Mouse (Mus musculus): ENCODE data around the gene Fhl3.
A peak's percentile ranks its signal among the peaks of the same experiment; 100 is the strongest.

Fhl3 gene

DNA sequence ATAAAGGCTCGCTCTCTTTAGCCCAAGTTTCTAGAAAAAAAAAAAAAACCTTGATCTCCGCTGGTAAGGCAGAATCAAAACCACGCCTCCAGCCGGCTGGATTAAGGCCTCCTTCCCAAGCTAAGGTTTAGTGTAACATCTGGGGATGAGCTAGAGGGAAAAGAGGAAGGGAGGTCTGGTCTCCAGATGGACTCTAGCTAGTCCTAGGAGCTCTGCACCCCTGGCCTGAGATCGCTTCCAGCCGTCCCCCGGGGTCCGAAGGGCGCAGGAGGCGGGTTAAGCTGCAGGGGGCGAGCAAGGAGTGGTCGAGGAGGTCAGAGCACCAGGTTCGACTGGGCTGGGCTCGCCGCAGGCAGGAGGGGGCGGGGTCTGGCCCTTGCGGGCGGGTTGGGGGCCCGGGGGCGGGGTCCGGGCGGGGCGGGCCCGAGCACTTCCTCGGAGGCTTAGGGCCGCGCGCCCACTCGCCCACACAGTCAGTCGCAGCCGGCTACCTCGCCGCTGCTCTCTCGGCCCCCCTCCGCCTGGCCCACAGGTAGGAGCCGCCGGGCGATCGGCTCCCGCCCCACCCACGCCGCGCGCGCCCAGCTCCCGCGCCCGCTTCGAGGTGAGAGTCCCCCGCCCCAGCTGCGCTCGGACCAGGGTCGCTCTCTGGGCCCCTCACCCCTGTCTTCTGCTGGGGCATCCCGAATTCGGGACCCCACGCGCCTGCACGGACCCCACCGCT is at the start of gene Fhl3:
Gene Fhl3 (plus strand): TSS at position 454 of the 724 bp plus-strand sequence.
- peak; percentile 91 for DNase-seq (ENCODE audit: extremely low spot score)

DNA sequence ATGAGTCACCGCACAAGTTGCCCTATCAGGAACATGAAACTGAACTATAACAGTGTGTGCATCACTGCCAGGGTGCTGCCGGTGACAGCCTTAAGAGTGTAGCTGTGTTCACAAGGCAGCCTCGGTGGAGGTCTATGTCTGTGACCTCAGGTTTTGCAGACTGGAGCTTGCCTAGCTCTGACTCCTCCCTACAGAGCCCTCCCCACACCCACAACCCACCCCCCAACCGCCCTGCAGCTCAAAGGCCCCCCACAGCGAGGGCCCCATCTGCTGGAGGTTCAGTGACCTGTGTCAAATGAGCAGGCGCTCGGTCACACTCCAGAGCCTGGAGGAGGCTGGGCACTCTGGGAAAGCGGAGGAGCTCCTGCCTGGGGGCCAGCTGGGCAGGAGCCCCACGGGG is 47.6 kb upstream of the Fhl3 start:
- peak; percentile 82 for DNase-seq (ENCODE audit: extremely low spot score)

DNA sequence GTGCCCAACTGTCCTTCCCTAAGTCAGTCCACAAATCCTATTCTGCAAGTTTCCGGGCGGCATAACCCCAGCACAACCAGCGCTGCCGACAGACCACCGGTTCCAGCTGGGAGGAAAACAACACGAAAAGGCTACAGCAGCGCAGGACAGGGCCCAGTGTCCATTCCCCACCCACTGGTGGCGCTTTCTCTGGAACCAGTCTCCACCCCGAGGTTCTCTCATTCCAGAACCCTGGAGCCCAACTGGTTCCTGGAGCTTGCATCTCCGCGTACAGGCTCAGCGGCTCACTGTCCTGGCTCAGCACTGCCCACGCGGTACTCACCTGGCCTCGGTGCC is 44.0 kb upstream of the Fhl3 start, which contains the start of gene Pou3f1:
Gene Pou3f1 (plus strand): TSS at position 290 of the 336 bp plus-strand sequence.
- no peak for DNase-seq (ENCODE audit: extremely low spot score)

DNA sequence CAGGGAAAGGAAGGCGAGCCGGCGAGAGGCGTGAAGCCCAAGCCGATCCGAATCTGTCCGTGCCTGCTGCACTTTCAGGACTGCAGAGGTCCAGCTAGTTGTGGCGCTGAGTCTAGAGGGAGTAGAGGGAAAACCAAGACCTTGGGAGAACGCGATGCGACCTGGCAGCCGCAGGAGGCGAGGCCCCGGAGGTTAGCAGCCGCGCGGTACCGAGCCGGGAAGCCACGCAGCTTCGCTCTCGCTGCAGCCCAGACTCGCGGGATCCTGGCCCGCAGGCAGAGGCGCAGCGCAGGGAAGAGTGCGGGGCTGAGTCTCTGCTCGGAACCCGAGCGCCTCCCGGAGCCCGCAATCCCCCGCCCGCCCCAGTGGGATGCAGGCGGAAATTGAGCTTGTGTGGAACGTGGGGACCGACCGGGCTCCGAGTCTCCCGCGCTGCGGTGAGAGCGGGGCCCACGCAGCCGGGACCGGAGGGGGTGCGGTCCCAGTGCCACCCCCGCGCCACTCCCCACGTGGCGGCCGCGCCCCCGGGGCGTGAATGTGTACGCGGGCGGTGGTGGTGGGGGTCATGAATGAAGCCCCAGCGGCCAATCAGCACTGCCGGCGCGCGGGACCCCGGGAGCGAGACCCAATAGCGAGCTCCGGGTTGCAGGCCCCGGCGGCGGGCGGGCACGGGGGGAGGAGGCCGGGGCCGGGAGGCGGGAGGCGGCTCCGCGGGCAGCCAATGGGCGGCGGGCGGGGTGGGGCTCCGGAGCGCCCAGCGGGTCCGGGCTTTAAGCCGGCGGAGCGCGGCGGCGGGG is 43.4 kb upstream of the Fhl3 start:
- DNase-seq (ENCODE audit: extremely low spot score) = peak; percentile 91

DNA sequence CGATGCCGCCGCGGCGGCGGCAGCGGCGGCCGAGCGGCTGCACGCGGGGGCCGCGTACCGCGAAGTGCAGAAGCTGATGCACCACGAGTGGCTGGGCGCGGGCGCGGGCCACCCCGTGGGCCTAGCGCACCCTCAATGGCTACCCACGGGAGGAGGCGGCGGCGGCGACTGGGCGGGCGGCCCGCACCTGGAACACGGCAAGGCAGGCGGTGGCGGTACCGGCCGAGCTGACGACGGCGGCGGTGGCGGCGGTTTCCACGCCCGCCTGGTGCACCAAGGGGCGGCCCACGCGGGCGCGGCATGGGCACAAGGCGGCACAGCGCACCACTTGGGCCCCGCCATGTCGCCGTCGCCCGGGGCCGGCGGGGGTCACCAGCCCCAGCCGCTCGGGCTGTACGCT is 42.7 kb upstream of the Fhl3 start:
- no peak for DNase-seq (ENCODE audit: extremely low spot score)

DNA sequence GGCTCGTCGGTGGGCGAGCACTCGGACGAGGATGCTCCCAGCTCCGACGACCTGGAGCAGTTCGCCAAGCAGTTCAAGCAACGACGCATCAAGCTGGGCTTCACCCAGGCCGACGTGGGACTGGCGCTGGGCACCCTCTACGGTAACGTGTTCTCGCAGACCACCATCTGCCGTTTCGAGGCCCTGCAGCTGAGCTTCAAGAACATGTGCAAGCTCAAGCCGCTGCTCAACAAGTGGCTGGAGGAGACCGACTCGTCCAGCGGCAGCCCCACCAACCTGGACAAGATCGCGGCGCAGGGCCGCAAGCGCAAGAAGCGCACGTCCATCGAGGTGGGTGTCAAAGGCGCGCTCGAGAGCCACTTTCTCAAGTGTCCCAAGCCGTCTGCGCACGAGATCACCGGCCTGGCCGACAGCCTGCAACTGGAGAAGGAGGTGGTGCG is 42.1 kb upstream of the Fhl3 start:
- peak; percentile 64 for DNase-seq (ENCODE audit: extremely low spot score)

DNA sequence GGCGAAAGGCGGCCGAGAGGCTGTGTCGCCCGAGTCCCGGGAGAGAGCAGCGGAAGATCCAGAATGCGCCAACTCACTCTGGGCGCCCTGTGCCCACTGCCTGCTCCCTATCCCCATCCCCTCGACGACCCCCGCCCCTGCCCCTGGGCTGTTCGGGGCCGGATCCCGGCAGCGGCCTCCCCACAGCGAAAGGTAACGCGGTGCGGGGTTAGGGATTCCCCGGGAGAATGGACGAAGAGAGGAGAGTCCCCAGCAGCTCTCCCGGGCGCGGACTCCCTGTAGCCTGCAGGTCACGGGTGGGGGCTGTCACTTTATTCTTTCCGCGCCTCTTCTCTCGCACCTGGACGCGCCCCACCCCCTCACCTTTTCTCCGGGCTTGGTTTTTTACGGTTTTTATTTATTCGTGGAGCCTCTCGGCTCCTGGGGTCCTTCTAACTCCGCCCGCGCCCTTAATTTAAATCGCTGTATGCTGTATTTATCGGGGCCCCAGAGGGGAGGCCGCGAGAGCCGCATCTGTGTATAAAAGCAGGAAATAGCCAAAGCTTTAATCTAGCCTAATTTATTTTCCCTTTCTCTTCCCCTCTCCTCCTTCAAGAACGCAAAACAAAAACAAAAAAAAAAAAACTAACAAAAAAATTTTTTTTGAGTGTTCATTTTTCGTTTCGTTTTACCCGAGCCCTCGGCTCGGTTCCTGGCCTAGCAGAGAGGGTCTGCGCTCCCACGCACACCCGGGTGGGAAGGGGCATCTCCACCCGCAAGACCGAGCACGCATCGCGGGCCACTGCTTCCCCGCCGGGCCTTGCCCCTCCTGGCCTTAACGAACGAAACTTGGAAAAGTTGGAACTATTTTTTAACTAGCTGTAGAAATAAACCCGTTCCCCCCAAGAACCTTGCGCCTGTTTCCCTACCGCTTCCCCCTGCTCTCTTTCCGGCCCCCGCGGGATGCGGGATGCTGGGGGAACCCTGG is 41.0 kb upstream of the Fhl3 start:
- DNase-seq (ENCODE audit: extremely low spot score) = no peak

DNA sequence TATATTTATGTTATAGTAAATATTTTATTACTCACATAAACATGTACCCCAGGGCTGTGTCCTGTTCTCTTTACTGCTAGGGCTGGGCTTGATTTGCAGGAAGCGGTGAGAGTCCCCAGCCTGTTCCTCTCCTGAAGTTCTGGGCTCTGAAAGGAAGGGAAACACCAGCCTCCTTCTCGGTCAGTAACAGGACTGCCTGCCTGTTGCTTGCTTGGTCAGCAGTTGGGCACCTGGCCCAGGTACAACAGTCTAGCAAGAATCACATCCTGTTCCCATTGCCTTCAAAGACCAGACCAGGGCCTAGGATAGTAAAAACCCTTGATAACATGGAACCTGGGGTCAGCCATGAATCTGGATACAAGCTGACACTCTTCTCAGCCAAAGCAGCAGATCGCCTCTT is 39.9 kb upstream of the Fhl3 start:
- DNase-seq (ENCODE audit: extremely low spot score) = no peak

DNA sequence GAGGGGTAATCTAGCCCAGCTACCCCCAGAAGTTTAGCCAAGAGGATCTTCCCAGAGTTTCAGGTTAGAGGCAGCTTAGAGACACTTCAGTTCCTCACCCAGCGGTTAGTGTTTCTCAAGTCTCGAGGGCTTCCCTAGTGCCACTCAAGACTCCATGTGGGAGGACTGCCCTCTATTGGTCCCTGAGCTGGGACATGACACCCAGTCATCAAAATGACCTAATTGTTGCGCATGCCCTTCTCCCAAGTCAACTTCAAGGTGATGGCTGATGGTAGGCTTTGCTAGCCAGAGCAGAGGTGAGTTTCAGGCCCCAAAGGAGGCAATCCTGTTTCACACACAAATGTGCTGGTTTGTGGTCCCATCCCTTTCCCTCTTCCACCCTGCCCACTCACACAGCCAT is 37.5 kb upstream of the Fhl3 start:
- no peak for DNase-seq (ENCODE audit: extremely low spot score)

DNA sequence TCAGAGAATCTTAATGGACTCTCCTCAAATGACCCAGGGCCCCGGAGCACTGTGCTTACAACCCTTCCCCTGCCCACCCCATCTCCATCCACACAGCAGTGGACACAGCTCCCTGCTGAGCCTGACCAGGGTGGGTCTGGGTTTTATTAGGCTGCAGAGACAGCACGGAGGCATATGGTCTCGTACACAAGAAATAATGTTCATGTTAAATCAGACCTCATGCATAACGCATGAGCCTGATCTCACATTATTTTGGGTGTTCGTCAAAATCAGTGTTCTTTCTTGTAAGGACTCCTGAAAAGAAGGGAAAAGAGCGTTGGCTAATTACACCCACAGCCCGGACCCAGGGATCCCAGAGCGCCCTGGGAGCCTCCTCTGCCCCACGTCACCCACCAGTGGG is 36.3 kb upstream of the Fhl3 start:
- DNase-seq (ENCODE audit: extremely low spot score) = no peak

DNA sequence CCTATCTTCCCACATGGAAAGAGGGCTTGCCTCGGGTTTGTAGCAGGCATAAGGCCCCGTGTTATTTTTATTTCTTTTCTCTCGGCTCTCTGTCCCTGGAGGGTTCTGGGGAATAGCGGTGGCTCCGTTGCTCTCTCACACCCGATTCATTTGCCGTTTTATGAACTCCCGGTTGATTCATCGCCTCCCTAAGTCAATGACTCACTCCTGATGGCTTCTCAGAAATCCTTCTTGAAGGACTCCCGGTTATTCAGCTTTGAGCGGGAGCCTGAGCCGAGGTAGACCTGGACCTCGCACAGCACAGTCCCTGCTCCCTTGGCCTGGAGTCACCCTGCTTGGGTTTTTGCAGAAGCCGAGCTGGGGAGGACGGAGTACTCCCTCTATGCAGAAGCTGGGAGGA is 35.9 kb upstream of the Fhl3 start:
- no peak for DNase-seq (ENCODE audit: extremely low spot score)

DNA sequence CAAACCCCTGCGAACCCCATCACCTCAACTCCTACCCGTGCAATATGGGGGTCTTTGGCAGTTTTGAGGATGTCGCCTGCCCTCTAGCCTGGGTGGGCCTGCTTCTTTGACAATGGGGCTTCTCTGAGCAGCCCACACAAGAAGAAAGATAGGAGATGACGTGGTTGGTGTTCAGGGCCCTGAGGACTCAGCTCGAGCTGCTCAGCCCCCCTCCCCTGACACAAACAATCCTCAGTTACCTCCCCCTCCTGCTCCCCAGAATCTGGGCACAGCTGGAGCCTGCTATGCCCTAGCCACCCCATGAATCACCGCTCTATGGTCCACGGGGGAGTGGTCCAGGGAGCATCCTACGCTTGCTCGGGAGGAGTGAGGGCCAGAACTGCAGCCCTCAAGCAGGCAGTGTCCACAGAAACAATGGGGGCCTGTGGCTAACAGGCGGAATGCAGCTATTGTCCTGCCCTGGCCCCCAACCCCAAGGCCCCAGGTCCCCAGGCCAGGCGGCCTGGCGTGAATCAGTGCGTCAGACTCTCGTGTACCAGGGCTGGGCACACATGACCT is 32.9 kb upstream of the Fhl3 start:
- no peak for DNase-seq (ENCODE audit: extremely low spot score)

DNA sequence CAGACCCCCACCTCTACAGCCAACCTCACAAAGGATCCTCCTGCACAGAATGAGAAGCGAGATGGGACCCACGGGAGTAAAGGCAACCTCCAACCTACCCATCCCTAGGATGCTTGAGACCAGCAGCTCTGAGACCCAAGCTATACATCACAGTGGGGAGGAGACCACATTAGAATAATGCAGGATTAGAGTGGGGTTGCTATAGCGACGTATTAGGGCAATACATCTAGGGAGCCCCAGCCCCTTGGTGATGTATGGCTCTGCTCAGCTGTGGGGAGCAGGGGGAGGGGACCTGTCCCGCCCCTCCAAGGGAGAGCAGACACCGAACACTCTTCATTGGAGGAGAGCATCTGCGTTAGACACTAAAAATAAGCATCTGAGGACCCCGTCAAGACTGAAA is 32.4 kb upstream of the Fhl3 start:
- no peak for DNase-seq (ENCODE audit: extremely low spot score)

DNA sequence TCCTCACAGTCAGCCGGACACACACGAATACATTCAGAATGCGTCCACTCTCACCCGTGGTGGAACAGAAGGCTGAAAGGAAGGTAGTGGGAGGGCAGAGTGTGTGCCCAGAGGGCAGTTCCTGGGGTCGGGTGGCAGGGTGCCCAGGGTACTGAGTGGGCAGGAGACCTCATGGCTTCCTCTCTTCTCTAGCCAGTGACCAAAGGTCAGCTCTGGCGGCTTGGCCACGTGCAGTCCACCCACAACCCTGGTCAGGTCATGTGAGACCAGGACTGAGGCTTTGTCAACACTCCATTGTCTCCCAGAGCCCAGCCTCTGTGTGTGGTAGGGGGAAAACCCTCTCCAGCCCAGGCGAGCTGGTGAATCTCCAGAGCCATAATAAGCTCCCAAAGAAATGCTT is 30.3 kb upstream of the Fhl3 start:
- no peak for DNase-seq (ENCODE audit: extremely low spot score)

DNA sequence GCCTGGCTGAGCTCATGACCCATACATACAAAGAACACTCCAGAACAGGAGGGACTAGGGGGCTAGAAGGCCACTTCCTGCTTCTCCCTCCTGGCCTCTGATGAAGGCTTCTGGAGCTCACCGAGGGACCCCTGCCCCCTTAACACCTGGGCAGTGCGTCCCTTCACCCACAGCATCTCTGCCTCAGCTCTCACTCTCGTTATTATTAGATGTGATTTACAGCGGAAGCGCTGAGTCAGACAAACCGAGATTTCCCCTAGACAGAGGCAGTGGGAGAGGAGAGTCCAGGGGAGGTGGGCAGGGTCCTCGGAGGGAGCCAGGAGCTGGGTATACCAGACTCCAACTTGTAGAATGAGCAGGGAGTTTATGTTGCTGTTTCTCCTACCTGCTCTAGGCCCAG is 28.9 kb upstream of the Fhl3 start:
- DNase-seq (ENCODE audit: extremely low spot score) = no peak

DNA sequence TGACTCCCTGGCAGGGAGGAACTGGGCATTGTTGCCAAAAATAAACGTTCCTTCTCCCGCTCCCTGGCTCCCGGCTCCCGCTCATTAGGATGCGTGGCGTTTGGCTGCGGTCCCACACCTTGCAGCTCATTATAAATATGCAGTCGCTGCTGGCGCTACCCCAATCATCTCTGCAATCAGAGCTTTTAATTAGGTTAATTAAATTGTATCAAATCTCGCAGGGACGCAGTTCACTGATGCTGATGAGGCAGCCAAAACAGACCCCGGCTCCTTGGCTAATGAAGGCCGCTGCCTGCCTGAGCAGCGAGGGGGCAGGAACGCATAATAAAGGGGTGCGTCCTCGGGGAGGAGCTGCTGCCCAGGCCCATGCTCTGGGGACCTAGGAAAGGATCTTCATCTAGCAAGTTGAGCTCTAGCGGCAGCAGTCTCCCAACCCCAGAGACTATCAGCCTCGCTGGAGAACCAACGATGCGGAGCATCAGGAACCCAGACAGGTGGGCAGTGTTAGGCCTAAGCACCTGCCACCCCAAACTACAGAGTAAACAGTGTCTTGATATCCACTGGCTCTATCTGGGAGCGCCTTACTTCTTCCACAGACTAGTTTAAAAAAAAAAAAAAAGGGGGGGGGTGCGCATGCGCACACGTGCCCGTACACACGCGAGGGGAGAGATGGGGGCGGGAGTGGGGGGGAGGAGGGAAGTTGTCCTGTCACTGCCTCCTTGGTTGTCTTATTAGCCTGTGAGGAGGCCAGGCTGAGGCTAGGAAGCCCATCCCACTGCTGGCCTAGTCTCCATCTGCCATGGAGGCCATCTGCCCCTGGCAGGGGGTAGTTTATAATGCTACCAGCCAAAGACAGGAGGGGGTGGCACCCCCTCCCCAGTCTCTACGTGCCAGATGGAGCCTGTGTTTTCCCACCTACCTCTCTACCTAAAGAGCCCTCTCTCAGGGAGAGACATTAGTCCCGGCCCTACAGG is 27.9 kb upstream of the Fhl3 start:
- DNase-seq (ENCODE audit: extremely low spot score) = no peak

DNA sequence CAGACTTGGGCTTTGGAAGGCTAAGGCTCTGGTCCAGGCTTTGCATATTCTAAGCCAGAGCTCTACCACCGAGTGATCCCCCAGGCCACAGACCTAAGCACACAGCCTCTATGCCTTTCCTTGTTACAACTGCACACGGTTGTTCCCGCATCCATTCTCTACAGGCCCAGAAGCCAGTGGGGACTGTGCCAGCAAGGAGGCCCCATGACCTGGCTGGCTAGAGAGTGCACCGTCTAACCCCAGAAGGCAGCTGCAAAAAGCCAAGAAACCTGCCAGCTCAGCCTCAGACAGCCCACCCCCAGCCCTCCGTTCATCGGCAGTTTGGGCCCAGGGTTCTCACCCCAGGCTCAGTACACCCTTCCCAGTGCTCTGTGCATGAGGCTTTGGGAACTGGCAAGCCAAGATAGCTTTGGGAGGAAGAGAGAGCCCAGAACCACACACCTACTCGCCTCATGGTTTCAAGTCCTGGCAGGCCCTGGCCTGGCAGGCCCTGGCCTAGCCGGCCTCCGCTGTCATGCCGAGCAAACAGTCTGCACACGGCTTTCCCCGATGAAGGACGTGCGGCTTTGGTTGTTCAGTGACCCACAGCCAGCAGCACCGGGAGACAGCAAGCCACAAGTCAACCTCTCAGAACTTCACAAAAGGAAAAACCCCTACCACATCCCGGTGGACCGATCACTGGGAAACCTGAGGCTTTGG is 26.0 kb upstream of the Fhl3 start:
- DNase-seq (ENCODE audit: extremely low spot score) = no peak

DNA sequence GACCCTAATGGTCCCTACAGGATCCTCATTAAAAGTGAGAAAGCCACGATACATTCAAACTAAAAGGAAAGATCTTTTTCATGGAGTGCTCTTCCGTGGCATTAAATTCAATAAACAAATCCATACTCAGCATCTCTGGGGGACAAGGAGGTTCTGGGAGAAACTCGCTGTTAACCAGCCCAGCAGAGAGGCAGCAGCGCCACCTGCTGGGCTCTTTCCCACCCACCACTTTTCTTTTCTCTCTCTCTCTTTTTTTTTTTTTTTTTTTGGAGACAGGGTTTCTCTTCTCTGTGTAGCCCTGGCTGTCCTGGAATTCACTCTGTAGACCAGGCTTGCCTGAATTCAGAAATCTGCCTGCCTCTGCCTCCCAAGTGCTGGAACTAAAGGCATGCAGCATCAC is 25.5 kb upstream of the Fhl3 start:
- DNase-seq (ENCODE audit: extremely low spot score) = peak; percentile 67

DNA sequence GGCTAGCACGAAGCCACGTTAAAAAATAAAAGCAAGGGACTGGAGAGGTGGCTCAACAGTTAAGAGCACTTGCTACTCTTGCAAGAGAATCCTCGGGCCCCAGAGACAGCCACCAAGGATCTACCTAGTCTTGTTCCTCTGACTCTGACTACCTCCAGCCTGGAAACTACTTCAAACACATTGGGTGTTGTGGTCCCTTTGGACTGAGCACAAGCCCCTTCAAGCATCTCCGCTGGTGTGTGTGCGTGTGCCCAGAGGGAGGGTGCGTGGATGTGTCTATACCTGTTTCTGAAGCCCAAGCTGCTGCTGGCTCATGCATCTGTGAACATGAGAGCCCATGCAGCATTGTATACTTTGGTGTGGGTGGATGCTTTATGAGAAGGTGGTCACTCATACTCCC is 24.5 kb upstream of the Fhl3 start:
- DNase-seq (ENCODE audit: extremely low spot score) = no peak

DNA sequence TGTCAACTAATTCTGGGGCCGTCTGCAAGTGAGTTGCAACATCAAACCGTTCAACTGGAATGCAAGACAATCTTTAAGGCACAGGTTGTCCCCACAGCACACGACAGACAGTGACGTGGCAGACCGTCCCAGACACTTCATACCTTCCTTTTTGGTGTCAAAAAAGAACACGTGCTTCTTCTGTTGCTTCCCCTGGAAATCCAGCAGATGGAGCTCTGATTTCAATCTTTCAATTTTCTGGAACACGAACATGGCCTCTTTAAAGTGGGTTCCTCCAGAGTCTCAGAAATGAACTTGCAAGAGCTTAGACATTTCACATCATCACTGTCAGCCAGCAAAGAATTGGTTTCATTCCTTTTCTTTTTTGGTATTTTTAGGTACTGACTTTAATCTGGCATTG is 18.2 kb upstream of the Fhl3 start:
- DNase-seq (ENCODE audit: extremely low spot score) = no peak
